Mouse (Mus musculus): ENCODE results near the gene Msmb. TPM values are rescaled to one million over a fixed set of nuclear protein-coding genes. Genes with fewer than 3 reads are reported as not detected.
"Not testable (repeated sequence)": the region's sequence is repeated elsewhere in the genome, so short reads cannot be mapped to it uniquely, and the experiment has no call there.

Gene Msmb
- polyA plus RNA-seq, 1 experiment from 2014 or later: not detected

DNA sequence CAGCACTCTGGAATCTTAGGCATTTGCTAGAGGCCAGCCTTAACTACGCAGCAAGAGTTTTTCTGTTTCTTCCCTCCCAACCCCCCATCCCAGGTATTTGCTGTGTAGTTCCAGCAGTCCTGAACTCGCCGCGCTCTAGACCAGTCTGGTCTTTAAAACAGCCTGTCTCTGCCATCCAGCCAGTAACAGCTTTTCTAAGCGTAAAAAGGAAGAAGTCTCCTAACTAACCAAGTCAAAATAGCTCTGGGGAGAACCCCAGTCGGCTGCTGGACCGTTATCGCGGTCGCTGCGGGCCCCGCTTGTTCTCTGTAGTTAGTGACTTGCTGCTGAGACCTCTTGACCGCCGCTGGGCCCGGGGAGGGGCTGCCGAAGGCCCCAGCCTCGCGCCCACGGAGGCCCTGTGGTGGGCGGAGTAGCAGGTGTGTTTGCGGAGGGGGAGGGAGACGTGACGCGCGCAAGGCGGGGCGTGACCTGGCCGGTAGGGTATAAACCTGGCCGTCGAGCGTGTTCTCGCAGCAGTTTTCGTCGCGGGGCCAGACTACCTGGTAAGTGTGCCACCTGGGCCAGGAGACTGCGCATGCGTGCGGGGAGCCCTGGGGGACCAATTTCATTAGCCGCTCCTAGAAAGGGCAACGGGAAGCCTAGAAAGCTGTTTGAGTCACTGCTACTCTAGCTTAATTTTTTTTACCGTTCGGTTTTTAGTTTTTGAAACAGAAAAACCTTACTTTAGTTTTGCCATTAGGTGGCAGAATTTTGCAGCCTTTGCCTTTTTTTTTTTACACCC is 23.6 kb downstream of the Msmb start:
- under 1% methylated on average over 42 of the region's 42 CpGs for WGBS
- ATAC-seq (replicated peaks): no peak
- no peaks in the 10 kb centered on the region for H3K9me3 ChIP-seq
- H3K27ac ChIP-seq (replicated peaks): no peak overlapping the region
- peaks cover 25% of the 10 kb centered on the region for H3K4me1 ChIP-seq
- H3K36me3 ChIP-seq: no peaks in the 10 kb centered on the region
- peak overlapping the region; percentile 98 for H3K4me2 ChIP-seq (replicated peaks)
- H3K27me3 ChIP-seq: no peaks in the 10 kb centered on the region
- H3K9ac ChIP-seq (replicated peaks): peak overlapping the region; percentile 59
- H3K4me3 ChIP-seq: peak overlapping the region; percentile 46

DNA sequence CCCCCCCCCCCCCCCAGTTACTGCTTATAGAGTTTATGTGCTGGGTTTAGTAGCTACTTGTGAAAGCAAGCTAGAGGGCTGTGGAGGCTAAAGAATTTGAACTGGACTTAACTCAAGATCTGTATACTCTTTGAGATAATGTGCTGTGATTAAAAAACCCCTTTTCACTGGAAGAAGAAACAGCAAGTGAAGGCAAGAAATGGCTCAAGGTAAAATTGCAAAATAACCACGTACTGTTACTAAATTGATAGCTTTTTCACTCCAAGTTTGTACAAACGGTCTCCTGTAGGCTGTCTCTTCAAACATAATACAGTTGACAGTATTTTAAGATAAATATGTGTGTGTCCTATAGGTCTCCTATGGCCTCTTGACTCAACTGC is 24.2 kb downstream of the Msmb start:
- no peaks in the 10 kb centered on the region; the same call in 1 of the 2 replicates for H3K36me3 ChIP-seq
- H3K27ac ChIP-seq (replicated peaks): no peak overlapping the region
- WGBS: 72% methylated on average over 2 of the region's 2 CpGs
- peak overlapping the region; percentile 98; the same call in 1 of the 2 replicates for H3K4me2 ChIP-seq (replicated peaks)
- no peaks in the 10 kb centered on the region for H3K27me3 ChIP-seq
- no peaks in the 10 kb centered on the region for H3K9me3 ChIP-seq
- ATAC-seq (replicated peaks): no peak
- H3K4me3 ChIP-seq: no peak overlapping the region
- H3K4me1 ChIP-seq: peaks cover 19% of the 10 kb centered on the region
- H3K9ac ChIP-seq (replicated peaks): no peak overlapping the region

DNA sequence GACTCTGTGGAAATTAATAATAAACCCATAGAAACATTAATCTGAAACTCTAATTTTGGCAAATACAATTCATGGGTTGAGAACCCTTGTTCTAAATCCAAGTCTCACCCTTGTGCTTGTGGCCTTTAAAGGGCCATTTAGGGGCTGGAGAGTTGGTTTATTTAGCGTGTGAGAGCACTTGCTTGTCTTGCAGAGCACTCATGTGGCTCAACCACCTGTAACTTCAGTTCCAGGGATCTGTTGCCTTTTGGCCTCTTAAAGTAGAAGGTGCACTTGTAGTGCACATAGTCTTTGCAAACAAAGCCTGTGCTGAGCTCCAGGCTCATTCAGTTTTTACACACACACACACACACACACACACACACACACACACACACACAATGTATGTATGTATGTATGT is 25.0 kb downstream of the Msmb start:
- no peaks in the 10 kb centered on the region; the same call in 1 of the 2 replicates for H3K36me3 ChIP-seq
- H3K27me3 ChIP-seq: no peaks in the 10 kb centered on the region
- H3K4me1 ChIP-seq: peaks cover 13% of the 10 kb centered on the region
- no peak for ATAC-seq (replicated peaks)
- no peak overlapping the region for H3K27ac ChIP-seq (replicated peaks)
- WGBS: 94% methylated on average over 1 of the region's 1 CpGs
- no peak overlapping the region for H3K4me3 ChIP-seq
- no peaks in the 10 kb centered on the region for H3K9me3 ChIP-seq
- no peak overlapping the region for H3K9ac ChIP-seq (replicated peaks)
- no peak overlapping the region for H3K4me2 ChIP-seq (replicated peaks)

DNA sequence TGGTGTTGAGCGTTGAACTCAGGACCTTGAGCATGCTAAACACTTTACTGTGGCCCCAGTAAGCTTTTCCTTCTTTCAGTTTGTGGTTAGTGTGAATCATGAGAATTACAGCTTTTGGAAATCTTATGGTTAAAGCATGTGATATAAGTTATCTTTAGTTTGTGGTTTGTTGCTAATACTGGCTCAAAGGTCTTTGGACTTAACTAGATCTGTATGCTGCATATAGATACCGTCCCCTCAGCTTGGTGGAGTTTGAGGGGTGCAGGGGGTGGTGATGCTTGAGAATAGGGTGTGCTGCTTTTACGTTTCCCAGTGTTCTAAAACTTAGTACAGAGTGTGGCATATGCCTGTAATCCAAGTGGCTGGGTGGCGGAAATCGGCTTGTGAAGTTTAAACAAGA is 25.5 kb downstream of the Msmb start:
- 95% methylated on average over 5 of the region's 5 CpGs for WGBS
- Histone ChIP-seq H3K4me2 (replicated peaks) (no peak overlapping the region), H3K36me3 (no peaks in the 10 kb centered on the region; the same call in 1 of the 2 replicates), H3K4me1 (peaks cover 12% of the 10 kb centered on the region), H3K4me3 (no peak overlapping the region), H3K9ac (replicated peaks) (no peak overlapping the region), H3K27me3 (no peaks in the 10 kb centered on the region), H3K9me3 (no peaks in the 10 kb centered on the region), H3K27ac (replicated peaks) (no peak overlapping the region)
- ATAC-seq (replicated peaks): no peak

DNA sequence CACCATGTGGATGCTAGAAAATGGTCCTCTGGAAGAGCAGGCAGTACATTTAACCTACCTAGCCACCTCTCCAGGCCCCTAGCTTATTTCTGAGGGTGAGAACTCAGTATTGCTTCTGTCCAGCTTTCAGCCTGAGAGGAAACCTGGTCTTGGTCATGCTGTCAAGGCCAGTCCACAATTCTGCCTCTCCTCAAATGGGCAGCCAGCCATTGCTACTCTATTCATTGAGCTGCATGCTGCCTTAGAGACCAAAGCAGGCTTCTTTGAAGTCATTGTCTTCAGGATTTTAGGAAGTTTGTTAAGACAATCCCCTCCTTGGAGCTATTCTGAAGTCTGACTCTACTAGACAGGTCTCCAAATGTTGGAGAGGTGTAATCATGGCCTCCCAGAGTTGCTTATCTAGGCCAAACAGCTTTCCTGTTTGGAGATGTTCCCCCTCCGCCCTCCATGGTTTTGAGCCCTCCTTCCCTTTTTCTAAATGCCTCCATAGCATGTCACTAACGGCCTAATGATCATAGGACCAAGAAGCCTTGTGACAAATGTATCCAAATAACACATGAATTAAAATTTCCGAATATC is 26.9 kb downstream of the Msmb start:
- no peak overlapping the region for H3K27ac ChIP-seq (replicated peaks)
- no peak for ATAC-seq (replicated peaks)
- peaks cover 9% of the 10 kb centered on the region for H3K36me3 ChIP-seq
- H3K4me3 ChIP-seq: no peak overlapping the region
- H3K27me3 ChIP-seq: no peaks in the 10 kb centered on the region
- 76% methylated on average over 3 of the region's 3 CpGs for WGBS
- no peak overlapping the region for H3K4me2 ChIP-seq (replicated peaks)
- H3K4me1 ChIP-seq: peaks cover 12% of the 10 kb centered on the region
- no peak overlapping the region for H3K9ac ChIP-seq (replicated peaks)
- H3K9me3 ChIP-seq: no peaks in the 10 kb centered on the region

DNA sequence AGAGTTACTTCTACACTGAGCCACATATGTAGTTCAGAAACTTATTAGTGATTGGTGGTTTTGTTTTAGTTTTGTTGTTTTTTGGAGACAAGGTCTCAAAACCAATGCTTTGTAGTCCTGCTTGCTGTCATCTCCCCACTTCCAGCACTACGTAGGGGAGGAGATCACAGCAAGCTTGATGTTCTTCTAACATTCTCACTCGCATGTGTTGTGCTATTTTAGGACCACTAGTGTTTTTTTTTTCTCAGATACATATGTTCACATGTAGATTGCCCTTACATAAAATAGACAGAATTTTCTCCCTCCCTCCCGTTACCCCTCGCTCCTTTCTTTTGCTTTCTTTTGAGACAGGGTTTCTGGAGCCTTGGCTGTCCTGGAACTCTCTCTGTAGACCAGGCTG is 28.3 kb downstream of the Msmb start:
- H3K27me3 ChIP-seq: no peaks in the 10 kb centered on the region
- ATAC-seq (replicated peaks): no peak
- no peak overlapping the region for H3K4me3 ChIP-seq
- H3K9me3 ChIP-seq: no peaks in the 10 kb centered on the region
- WGBS: 90% methylated on average over 4 of the region's 4 CpGs
- H3K4me1 ChIP-seq: peaks cover 10% of the 10 kb centered on the region
- H3K4me2 ChIP-seq (replicated peaks): no peak overlapping the region
- H3K27ac ChIP-seq (replicated peaks): no peak overlapping the region
- peaks cover 18% of the 10 kb centered on the region for H3K36me3 ChIP-seq
- H3K9ac ChIP-seq (replicated peaks): no peak overlapping the region

DNA sequence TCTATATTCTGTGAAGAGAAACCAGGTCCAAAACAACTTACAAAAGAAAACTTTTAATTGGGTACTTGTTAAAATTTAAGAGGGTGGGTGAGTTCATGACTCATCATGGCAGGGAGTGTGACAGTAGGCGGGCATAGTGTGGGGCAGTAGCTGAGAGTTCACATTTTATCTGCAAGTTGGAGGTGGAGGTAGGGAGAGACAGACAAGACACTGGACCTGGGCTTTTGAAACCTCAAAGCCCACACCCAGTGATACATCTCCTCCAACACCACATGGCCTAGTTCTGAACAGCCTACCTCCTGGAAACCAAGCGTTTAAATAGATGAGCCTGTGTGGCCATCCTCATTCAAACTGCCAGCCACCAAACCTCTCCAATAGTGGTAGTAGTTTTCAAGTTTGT is 33.5 kb downstream of the Msmb start:
- no peak overlapping the region for H3K9ac ChIP-seq (replicated peaks)
- H3K4me3 ChIP-seq: no peak overlapping the region
- ATAC-seq (replicated peaks): no peak
- WGBS: 92% methylated on average over 2 of the region's 2 CpGs
- peaks cover 41% of the 10 kb centered on the region for H3K36me3 ChIP-seq
- no peaks in the 10 kb centered on the region for H3K9me3 ChIP-seq
- no peak overlapping the region for H3K27ac ChIP-seq (replicated peaks)
- no peaks in the 10 kb centered on the region for H3K27me3 ChIP-seq
- no peaks in the 10 kb centered on the region for H3K4me1 ChIP-seq
- no peak overlapping the region for H3K4me2 ChIP-seq (replicated peaks)

DNA sequence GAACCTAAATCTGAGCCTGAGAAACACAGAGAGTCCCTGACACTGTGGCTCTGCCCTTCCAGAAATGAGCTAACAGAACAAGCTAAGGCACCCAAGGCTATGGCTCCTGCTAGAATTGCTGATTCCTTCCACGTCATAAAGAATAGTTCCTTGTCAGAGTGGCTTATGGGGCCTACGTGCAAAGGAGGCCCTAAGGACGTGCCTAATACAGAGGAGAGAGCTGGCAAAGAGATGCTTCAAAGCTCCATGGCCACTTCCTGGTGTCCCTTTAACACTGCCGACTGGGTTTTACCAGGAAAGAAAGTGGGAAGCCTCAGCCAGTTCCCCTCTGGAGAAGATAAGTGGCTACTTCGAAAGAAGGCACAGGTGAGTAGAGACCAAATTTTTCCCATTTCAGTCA is 34.8 kb downstream of the Msmb start:
- H3K27ac ChIP-seq (replicated peaks); H3K27me3 ChIP-seq; H3K4me3 ChIP-seq; H3K4me1 ChIP-seq; H3K9ac ChIP-seq (replicated peaks); H3K9me3 ChIP-seq; ATAC-seq (replicated peaks); H3K4me2 ChIP-seq (replicated peaks): not testable (repeated sequence)
- H3K36me3 ChIP-seq: peaks cover 50% of the 10 kb centered on the region
- 87% methylated on average over 5 of the region's 5 CpGs for WGBS

DNA sequence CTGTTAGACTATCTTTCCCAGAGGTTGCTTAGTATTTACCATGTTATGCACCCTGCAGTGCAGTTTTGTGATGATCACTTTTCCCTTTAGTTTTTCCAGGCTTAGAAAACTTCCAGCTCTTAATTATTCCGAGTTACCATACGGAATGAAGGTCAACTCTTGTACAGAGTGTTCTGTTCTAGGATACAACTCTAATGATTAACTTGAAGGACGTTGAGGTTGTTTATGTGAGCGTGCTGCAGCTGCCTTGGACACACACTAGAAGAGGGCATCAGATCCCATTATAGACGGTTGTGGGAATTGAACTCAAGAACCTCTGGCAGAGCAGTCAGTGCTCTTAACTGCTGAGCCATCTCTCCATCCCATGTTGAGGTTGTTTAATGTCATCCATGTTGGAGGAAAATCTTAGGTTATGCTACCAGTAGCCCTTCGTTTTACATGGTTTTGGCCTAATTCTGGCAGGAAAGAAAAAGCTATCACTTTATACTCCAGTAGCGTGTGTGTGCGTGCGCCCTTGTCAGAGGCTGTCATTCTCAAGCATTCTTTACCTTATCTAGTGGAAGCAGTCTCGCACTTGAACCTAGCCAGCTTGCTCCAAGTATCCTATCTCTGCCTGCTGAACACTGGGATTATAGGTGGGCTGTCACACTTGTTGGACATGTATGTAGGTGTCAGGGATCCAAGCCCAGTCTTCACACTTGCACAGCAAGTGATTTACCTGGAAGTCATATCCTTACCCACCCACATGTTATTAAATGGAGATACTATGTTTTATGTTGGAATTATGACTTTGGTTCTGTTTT is 37.8 kb downstream of the Msmb start:
- Histone ChIP-seq H3K27ac (replicated peaks) (no peak overlapping the region), H3K9ac (replicated peaks) (no peak overlapping the region), H3K4me1 (no peaks in the 10 kb centered on the region), H3K4me2 (replicated peaks) (no peak overlapping the region), H3K27me3 (no peaks in the 10 kb centered on the region), H3K36me3 (peaks cover 59% of the 10 kb centered on the region), H3K4me3 (no peak overlapping the region), H3K9me3 (no peaks in the 10 kb centered on the region)
- no peak for ATAC-seq (replicated peaks)
- 94% methylated on average over 10 of the region's 10 CpGs for WGBS

DNA sequence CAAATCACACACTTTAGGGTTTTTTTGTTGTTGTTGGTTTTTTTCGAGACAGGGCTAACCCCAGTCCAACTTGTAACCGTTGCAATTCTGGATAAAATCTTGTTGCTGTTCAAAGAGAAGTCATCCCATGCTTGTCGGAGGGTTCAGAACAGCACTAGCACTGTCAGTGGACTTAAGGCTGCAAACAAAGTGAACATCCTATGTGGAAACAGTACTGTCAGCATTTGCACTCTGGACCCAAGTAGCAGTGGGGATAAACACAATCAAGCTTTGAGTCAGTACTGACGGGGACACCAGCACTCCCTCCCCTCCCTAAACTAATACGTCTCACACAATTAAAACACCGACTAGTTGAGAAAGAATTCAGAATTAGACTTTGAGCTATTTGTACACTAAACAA is 39.0 kb downstream of the Msmb start:
- H3K27ac ChIP-seq (replicated peaks): no peak overlapping the region
- H3K36me3 ChIP-seq: peaks cover 61% of the 10 kb centered on the region
- WGBS: 89% methylated on average over 6 of the region's 6 CpGs
- no peaks in the 10 kb centered on the region for H3K9me3 ChIP-seq
- ATAC-seq (replicated peaks): no peak
- H3K4me3 ChIP-seq: no peak overlapping the region
- H3K27me3 ChIP-seq: no peaks in the 10 kb centered on the region
- no peak overlapping the region for H3K4me2 ChIP-seq (replicated peaks)
- no peak overlapping the region for H3K9ac ChIP-seq (replicated peaks)
- H3K4me1 ChIP-seq: no peaks in the 10 kb centered on the region

DNA sequence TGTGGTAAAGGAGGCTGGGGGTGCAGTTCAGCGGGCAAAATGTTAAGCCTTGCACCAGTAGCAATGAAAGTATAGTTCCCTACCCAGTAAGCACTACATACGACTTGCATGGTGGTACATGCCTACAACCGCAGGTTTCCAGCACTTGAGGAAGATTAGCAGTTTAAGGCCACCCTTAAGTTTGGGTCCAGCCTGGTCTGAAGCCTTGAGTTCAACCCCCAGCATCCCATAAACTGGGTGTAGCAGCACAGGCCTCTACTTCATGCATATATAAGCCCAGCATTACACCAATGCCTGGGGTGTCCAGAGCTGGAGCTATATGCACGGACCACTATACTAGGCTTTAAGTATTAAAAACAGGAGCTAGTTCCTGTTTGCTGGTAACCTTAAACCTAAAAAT is 42.0 kb downstream of the Msmb start:
- H3K27me3 ChIP-seq: no peaks in the 10 kb centered on the region
- H3K4me1 ChIP-seq: no peaks in the 10 kb centered on the region
- ATAC-seq (replicated peaks): no peak
- no peak overlapping the region for H3K4me3 ChIP-seq
- no peak overlapping the region for H3K9ac ChIP-seq (replicated peaks)
- H3K9me3 ChIP-seq: no peaks in the 10 kb centered on the region
- no peak overlapping the region for H3K27ac ChIP-seq (replicated peaks)
- H3K36me3 ChIP-seq: peaks cover 80% of the 10 kb centered on the region
- WGBS: 95% methylated on average over 4 of the region's 4 CpGs
- no peak overlapping the region for H3K4me2 ChIP-seq (replicated peaks)

DNA sequence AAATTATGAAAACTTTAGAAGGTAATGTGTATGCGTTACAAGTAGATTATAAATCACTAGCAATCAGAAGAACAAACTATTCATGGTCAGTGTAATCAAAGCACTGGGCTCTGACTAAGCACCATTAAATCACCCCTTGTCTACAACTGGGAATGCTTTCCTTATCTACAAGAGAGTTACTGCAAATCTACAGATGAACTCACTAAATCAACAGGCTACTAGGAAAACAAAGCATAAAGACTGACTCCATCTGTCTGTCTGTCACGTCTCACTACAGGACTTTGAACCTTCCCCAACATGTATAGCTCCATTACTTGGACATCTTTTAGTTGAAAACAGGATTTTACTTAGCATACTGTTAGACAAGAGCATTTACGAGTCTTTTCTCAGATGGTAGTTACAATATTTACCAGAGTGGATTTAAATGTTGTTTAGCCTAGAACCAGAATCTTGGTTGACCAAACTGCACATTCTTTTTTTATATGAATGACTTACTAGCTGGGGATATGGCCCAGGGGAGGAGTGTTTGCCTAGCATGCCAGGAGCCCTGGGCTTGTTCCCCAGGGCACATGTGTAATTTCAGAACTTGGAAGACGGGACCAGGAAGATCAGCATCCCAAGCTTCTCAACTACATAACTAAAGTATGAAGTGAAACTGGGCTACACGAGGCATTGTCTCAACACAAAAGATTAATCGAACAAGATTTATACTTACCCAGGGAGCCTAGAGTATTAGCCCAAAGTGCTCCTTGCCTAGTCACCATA is 49.0 kb downstream of the Msmb start:
- no peaks in the 10 kb centered on the region for H3K4me1 ChIP-seq
- H3K9ac ChIP-seq (replicated peaks): no peak overlapping the region
- no peak overlapping the region for H3K4me2 ChIP-seq (replicated peaks)
- no peak overlapping the region for H3K27ac ChIP-seq (replicated peaks)
- peaks cover 70% of the 10 kb centered on the region for H3K36me3 ChIP-seq
- no peak overlapping the region for H3K4me3 ChIP-seq
- no peaks in the 10 kb centered on the region for H3K27me3 ChIP-seq
- WGBS: 92% methylated on average over 6 of the region's 6 CpGs
- no peak for ATAC-seq (replicated peaks)
- H3K9me3 ChIP-seq: no peaks in the 10 kb centered on the region

Measured in forebrain, embryonic 15.5 days (tissue).